Mouse (Mus musculus) thymus, adult 2 months (tissue): ENCODE data around the gene Unc5c. TPM values are rescaled to one million over a fixed set of nuclear protein-coding genes. Genes with fewer than 3 reads are reported as not detected.

Source experiments
- DNase-seq: peaks from one replicate; pipeline ENCODE4 v3.0.0; 2021
- H3K27ac ChIP-seq: fragments of 200-500 bp; 2 replicates; pipeline ENCODE4 v1.5.1; 2012; ENCODE audit warnings: low read length, control low read depth; ENCODE audit not compliant: control insufficient read depth, insufficient read depth
- H3K27me3 ChIP-seq: fragments of 200-500 bp; 2 replicates; pipeline ENCODE4 v1.6.1; 2012; ENCODE audit warnings: mild to moderate bottlenecking, low read length, moderate library complexity, mixed read lengths; ENCODE audit not compliant: control insufficient read depth, insufficient read depth
- H3K36me3 ChIP-seq: fragments of 200-500 bp; 2 replicates; pipeline ENCODE4 v1.6.1; 2012; ENCODE audit warnings: mild to moderate bottlenecking, low read length, moderate library complexity; ENCODE audit not compliant: control insufficient read depth, insufficient read depth
- H3K4me1 ChIP-seq: fragments of 200-500 bp; replicated peaks from 2 replicates; pipeline ENCODE4 v1.6.1; 2012; ENCODE audit warnings: low read length; ENCODE audit not compliant: control insufficient read depth, insufficient read depth
- H3K4me3 ChIP-seq: fragments of 200-500 bp; 2 replicates; pipeline ENCODE4 v1.5.1; 2012; ENCODE audit warnings: mild to moderate bottlenecking, low read length, control low read depth, moderate library complexity; ENCODE audit not compliant: control insufficient read depth, insufficient read depth
- CTCF ChIP-seq: fragments of 200-500 bp; IDR thresholded peaks from 2 replicates; pipeline ENCODE4 v1.5.1; 2012; ENCODE audit warnings: mild to moderate bottlenecking, control low read depth, low read length, moderate library complexity, borderline replicate concordance; ENCODE audit not compliant: control insufficient read depth, poor library complexity, insufficient read depth; ENCODE audit errors: extremely low read depth
- POLR2A ChIP-seq: fragments of 200-500 bp; IDR thresholded peaks from 2 replicates; pipeline ENCODE4 v1.6.1; 2012; ENCODE audit warnings: mild to moderate bottlenecking, low read length, control low read depth, moderate library complexity; ENCODE audit not compliant: control insufficient read depth, poor library complexity, insufficient read depth; ENCODE audit errors: extremely low read depth
- WGBS: fragments of 180-500 bp; shearing (Covaris S2); methylation state at CpG from one replicate; pipeline ENCODE4 v1.1.7; 2018; 5-methylcytosine and 5-hydroxymethylcytosine counted together
- polyA plus RNA-seq: library from polyadenylated mRNA; depleted of rRNA; stranded (reverse); fragments of >200 nt; gene quantifications from 2 replicates; pipeline ENCODE4 v1.2.3, GENCODE M21; 2012

Unc5c gene
- polyA plus RNA-seq, 1 experiment: 0.57 TPM

GRCm38 (mm10) chr3:141735285-141735684, 270.3 kb downstream of the Unc5c start:
- no peaks in the 10 kb centered on the region for H3K36me3 ChIP-seq
- no peaks in the 10 kb centered on the region for H3K27me3 ChIP-seq
- no peak for TF ChIP-seq CTCF
- TF ChIP-seq POLR2A: no peak
- no peak overlapping the region for H3K27ac ChIP-seq
- H3K4me1 ChIP-seq: no peaks in the 10 kb centered on the region
- DNase-seq: no peak
- H3K4me3 ChIP-seq: no peak overlapping the region

- DNase-seq: no peak
- Histone ChIP-seq H3K27me3 (no peaks in the 10 kb centered on the region), H3K4me1 (no peaks in the 10 kb centered on the region), H3K4me3 (no peak overlapping the region), H3K27ac (no peak overlapping the region), H3K36me3 (no peaks in the 10 kb centered on the region)
- no peak for TF ChIP-seq CTCF
- no peak for TF ChIP-seq POLR2A
Measured at GRCm38 (mm10) chr3:141745322-141745721, 280.3 kb downstream of the Unc5c start.

DNA sequence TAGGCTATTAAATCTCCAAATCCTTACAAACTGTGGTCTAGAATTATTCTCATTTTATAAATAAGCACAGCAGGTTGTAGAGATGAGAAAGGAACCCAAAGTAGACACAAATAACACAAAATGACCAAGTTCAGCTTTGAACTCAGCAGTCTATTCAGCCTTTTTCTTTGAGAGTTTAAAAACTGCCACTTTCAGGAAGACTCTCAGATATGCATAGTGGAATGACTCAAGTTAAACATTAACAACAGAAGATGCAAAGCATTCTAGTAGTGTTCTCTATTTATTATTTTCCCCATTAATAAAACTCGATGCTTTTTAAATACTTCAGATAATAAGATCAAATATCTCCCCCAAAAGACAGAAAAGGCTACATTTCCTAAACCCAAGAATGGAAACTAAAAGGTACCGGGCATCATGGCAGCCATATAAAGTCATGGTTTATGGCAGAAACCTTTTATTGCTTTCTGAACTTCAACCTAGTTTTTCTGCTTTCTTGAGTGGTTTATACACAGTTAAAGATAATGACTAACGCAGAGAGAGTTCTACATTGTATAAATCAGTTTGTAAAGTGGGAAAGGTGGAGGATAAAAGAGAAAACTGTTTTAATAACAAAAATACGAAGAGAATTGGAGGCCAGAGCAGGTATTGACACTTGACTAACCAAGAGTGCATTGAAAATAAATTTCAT, 283.8 kb downstream of the Unc5c start:
- H3K36me3 ChIP-seq: no peaks in the 10 kb centered on the region
- 89% methylated on average over 4 of the region's 4 CpGs for WGBS
- no peak for DNase-seq
- H3K4me1 ChIP-seq: no peaks in the 10 kb centered on the region
- H3K27ac ChIP-seq: no peak overlapping the region
- no peak overlapping the region for H3K4me3 ChIP-seq
- TF ChIP-seq POLR2A (no peak), CTCF (no peak)
- no peaks in the 10 kb centered on the region for H3K27me3 ChIP-seq

DNA sequence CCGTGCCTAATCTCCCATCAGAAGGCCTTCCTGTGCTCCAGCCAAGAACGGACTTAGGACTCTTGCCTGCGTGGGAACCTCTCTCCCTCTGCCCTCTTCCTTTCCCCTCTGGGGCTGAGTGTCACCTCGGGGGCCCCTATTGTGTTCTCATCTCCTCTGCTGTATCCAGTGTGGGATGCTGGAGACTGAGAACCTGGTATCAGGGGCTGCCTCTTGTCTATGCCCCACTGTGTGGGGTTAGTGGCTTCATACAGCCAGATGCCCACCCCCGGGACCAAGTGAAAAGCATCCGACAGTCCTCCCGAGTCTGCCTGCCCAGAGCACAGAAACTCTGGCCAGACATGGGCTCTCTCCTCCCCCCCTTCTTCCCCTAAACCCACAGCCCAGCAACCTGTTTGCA, 287.2 kb downstream of the Unc5c start:
- H3K4me1 ChIP-seq: no peaks in the 10 kb centered on the region
- H3K27ac ChIP-seq: no peak overlapping the region
- TF ChIP-seq CTCF: no peak
- TF ChIP-seq POLR2A: no peak
- WGBS: 92% methylated on average over 7 of the region's 7 CpGs
- no peaks in the 10 kb centered on the region for H3K36me3 ChIP-seq
- no peaks in the 10 kb centered on the region for H3K27me3 ChIP-seq
- DNase-seq: no peak
- H3K4me3 ChIP-seq: no peak overlapping the region

DNA sequence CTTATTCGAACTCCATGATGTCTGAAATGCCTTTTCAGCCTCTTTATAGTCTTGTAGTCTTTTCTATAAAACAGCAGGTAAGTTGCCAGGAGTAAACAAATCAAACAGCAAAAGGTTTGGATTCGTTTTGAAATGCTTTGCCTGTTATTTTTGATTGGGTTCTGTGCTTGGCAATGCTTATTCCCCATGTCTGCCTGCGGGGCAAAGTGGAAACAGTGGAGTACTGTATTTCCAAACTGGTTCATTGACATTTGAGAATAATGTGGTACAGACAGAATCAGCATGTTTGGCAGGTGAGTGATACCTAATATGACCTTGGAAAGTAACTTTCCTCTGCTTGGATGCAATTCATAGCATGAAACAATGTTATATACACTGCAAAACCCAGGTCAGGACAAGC, 292.2 kb downstream of the Unc5c start:
- no peak for TF ChIP-seq POLR2A
- no peak for TF ChIP-seq CTCF
- DNase-seq: no peak
- no peak overlapping the region for H3K4me3 ChIP-seq
- WGBS: 81% methylated on average over 3 of the region's 3 CpGs
- H3K27ac ChIP-seq: no peak overlapping the region
- H3K4me1 ChIP-seq: no peaks in the 10 kb centered on the region
- H3K36me3 ChIP-seq: no peaks in the 10 kb centered on the region
- H3K27me3 ChIP-seq: no peaks in the 10 kb centered on the region

- no peak for DNase-seq
- H3K36me3 ChIP-seq: no peaks in the 10 kb centered on the region
- 7% methylated on average over 8 of the region's 8 CpGs for WGBS
- H3K4me3 ChIP-seq: no peak overlapping the region
- H3K27ac ChIP-seq: no peak overlapping the region
- TF ChIP-seq CTCF (no peak), POLR2A (no peak)
- H3K27me3 ChIP-seq: no peaks in the 10 kb centered on the region
- peaks cover 3% of the 10 kb centered on the region; the same call in 1 of the 2 replicates for H3K4me1 ChIP-seq
Measured at GRCm38 (mm10) chr3:141778411-141778919, 313.4 kb downstream of the Unc5c start.

GRCm38 (mm10) chr3:141779186-141779585, 314.2 kb downstream of the Unc5c start:
- H3K36me3 ChIP-seq: no peaks in the 10 kb centered on the region
- H3K27me3 ChIP-seq: no peaks in the 10 kb centered on the region
- H3K27ac ChIP-seq: no peak overlapping the region
- DNase-seq: no peak
- TF ChIP-seq CTCF (no peak), POLR2A (no peak)
- WGBS: 44% methylated on average over 3 of the region's 3 CpGs
- H3K4me1 ChIP-seq: peaks cover 3% of the 10 kb centered on the region; the same call in 1 of the 2 replicates
- H3K4me3 ChIP-seq: no peak overlapping the region
